Mouse (Mus musculus): ENCODE results near the gene Jph4.

DNA sequence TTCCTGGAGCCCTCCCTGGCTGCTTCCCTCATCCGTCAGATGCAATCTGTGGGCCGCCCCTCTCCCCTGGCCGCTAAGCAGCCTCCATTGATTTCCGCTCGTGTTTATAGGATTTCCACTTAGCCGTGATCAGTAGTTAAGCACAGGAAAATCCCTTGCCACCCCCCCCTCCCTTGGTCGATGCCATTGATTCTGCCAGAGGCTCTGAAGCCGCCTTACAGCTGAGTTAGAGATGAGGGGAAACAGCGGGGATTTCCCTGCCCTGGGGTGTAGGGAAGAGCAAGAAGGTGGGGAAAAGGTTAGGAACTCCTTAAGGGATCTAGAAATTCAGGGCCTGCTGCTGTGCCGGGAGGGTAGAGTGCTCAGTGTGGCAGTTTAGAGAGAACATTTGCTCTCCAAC lies 19.1 kb downstream of the Jph4 start:
- TF ChIP-seq CTCF (IDR thresholded peaks at IDR 0.05; ENCODE audit: control insufficient read depth, insufficient read depth, insufficient replicate concordance, low read depth, low read length) (no peak), POLR2A (IDR thresholded peaks at IDR 0.05; ENCODE audit: control insufficient read depth, low read depth, low read length) (no peak)

Data from testis, adult 2 months (tissue).